Mouse (Mus musculus) cerebellum, adult 11 months (tissue): Measurements from ENCODE around the gene Clec3b.

Source experiments
- DNase-seq: peaks from one replicate; pipeline ENCODE4 v3.0.0; 2022

Clec3b gene

DNA sequence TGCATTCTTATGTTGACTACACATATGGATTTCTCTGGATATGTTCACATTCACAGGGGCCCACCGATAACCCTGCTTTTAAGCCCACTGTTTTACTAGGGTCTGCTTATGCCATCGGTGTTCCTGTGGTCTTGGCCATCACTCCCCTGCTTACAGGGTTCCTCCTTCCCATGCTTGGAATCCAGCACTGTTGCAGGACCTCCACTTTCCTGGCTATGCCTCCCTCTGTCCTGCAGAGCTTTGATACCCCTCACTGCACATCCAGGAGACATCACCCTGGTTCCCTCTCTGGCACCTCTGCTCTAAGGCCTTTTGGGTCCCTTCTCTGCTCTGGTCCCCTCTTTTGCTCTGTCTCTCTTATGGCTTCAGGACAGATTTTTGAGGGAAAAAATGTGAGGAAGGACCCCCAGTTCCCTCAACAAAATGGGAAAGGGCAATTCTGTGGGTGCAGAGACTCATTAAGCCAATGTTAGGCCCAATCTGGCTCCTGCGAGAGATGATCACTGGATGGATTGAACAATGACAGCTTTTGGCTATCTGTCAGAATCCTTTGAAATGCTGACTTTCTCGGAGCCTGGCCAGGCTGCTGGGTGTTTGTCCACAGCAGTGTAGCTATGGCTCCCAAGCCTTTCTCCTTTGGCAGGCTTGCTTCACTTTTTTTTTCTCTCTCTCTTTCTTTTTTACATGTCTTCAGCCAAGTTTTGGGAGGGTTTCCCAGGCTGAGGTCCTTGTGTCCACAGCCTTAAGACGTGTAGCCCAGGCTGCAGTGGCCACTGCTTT lies at the start of gene Clec3b:
Gene Clec3b, plus strand, starts transcription at position 706 of the 780 bp plus-strand sequence.
- DNase-seq: no peak

DNA sequence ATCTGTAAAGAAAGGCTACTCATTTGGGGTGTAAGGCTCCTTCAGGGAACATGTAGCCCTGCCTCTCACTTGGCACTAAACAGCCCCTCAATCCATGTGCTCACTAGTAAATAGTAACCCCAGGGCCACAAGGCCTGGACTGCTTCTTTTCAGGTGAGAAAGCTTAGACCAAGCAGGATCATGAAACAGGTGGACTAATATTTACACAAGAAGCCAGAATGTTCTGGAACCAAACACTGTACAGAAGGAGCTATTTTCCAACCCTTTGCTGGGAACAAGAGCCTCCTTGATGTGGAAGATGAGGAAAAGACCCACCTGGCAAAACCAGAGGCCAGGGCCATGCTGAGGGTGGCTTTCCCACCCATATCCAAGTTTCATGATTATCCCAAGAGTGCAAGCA lies 47.3 kb upstream of the Clec3b start:
- no peak for DNase-seq

DNA sequence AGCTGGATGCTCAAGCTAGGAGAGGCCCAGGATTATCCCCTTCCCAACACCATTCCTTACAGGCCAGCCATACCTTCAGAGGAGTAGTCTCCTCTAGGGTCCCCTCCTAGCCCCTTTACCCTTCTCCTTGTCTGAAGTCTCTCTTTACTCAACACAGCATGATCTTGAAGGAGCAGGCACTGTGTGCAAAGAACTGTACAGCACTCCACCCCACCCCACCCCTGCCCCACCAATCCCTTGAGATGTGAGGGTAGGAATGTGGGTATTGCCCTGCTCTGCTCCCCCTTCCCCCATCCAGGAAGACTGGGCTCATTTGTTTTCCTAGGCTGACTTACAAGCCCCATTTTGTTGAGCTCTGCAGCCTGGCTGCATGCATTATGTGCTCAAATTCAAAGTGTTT lies 46.4 kb upstream of the Clec3b start:
- DNase-seq: no peak

DNA sequence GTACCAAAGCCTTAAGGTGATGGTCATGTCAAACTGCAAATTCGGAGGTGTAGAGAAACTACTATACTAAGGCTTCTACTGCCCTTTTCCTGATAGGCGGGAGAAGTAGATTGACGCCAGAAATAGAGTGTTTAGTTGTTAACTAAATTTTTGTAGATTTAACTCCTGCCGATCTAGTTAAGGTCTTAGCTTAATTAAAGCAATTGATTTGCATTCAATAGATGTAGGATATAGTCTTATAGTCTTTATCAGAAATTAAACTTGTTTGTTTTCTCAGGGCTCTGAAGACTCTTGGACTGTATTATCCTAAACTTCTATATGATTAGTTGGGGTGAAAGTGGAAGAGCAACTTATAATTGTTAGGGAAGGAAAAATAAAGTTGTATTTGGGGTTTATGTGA lies 43.6 kb upstream of the Clec3b start:
- no peak for DNase-seq

DNA sequence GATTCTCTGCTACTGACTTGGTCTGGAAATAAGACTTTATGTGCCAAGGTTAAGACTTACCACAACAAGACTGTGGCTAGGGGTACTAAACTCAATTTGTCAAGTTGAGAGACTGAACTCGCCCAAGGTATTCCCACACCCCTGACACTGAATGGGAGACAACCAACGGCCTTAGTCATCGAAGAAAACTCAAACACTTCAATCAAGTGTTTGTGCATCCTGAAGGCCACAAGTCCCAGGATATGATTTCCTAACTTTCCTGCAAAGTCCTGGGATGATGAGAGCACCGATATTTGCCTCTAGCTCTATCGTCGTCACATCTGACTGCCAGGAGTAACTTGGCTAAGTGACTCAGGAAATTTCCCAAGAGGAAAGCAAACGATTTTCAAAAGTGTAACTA lies 41.6 kb upstream of the Clec3b start:
- no peak for DNase-seq

DNA sequence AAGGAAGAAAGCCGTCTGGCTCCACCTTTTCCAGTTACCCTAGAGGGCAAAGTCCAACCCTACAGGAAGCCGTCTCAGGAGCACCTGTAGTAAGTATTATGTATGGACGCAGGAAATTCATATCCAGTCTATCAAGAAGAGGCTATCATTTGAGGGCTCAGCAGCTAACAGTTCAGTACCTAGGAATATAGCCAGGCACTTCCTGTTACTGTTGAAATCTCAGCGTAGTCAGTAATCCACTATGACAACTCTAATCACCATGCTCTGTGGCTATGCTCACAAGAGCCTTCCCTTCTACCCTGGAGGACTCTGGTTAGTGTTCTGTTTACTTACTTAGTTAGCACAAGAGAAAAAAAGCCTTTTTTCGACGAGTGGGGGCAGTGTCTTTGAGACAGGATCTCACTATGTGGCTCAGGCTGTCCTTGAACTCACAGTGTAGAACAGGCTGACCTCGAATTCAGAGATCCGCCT lies 39.0 kb upstream of the Clec3b start:
- no peak for DNase-seq

DNA sequence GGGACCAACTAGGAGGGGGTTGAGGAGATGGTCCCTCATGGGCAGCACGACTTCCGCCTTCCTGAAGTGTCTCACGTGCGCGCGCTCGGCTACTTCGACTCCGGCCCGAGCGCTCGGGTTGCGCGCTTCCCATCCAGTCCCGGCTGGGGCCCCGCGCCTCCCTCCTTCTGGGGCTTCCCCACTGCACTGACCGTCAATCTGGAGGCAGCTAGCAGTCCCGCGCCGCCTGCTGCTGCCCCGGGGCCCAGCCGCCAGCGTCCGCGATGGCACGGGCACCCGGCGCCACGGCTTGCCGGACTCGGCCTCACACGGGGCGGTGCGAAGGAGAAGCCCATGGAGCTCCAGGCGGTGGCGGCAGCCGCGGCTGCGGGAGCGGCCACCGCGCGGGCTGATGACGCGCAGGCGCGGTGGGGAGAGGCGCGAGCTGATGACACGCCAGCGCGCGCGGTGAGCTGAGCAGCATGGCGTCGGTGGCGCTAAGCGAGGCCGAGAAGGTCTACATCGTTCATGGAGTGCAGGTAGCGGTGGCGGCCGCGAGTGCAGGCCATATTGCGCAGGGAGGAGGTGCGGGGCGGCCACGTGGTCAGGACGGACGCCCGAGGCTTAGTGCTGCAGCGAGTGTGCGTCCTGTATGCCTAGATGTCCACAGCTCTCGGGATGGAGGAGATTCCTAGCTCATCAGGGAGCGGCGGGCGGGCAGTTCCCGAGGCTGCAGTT lies 37.8 kb upstream of the Clec3b start, which contains the start of the genes Zdhhc3 and Exosc7:
Gene Zdhhc3, minus strand, starts transcription at position 401 of the 717 bp plus-strand sequence.
Gene Exosc7, plus strand, starts transcription at position 411 of the 717 bp plus-strand sequence.
- DNase-seq: peak; percentile 86

DNA sequence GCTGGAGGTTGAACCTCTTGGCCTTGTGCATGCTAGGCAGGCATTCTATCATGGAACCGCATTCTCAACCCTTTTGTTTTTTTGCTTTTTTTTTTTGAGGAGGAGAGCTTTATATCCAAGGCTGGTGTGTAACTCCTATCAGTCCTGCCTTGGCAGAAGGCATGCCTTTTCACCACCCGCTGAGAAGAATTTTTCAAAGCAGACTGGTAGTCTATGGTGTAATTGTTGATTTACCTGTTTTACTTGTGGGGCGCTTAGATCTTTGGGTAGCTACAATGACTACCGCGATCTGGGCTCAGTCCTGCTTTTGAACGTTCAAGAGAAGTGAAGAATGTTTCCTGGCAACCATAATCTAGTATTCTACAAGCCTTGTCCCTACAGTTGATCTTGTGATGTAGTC lies 36.8 kb upstream of the Clec3b start:
- DNase-seq: no peak

DNA sequence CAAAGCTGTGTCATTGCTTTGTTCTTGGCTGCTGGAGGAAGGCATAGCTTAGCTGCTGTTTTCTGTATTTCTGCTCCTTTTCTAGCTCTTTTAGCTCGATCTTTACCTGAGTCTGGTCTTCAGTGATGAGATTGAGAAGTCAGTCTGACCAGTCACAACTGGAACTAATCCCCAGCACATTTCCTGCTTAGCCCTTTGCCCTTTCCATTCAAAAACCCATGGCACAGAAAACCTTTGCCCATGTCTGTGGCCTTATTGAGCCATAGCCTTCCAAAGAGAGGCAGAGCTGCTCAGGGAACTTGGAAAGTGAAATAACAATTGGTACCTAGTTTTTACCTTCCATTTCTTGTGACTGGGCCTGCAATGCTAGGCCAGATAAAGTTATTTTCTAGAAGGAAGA lies 35.2 kb upstream of the Clec3b start:
- no peak for DNase-seq

DNA sequence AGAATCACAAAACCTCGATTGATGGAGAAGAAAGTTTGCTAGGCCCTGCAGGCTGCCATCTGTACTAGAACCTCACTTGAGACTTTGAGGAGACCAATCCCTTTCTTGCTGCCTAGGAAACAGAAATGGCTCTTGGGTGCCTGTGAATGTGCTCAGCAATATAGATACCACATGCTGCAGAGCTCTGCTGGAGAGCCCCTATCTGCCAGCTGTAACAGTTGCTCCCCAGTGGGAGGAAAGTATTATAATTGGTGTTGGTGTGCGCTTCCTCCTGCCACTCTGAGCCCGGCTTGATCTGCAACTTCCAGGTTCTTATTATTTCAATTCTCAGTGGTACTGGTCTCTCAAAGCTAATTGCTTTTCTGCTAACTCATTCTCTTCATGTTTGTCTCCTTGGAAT lies 27.7 kb upstream of the Clec3b start:
- no peak for DNase-seq

DNA sequence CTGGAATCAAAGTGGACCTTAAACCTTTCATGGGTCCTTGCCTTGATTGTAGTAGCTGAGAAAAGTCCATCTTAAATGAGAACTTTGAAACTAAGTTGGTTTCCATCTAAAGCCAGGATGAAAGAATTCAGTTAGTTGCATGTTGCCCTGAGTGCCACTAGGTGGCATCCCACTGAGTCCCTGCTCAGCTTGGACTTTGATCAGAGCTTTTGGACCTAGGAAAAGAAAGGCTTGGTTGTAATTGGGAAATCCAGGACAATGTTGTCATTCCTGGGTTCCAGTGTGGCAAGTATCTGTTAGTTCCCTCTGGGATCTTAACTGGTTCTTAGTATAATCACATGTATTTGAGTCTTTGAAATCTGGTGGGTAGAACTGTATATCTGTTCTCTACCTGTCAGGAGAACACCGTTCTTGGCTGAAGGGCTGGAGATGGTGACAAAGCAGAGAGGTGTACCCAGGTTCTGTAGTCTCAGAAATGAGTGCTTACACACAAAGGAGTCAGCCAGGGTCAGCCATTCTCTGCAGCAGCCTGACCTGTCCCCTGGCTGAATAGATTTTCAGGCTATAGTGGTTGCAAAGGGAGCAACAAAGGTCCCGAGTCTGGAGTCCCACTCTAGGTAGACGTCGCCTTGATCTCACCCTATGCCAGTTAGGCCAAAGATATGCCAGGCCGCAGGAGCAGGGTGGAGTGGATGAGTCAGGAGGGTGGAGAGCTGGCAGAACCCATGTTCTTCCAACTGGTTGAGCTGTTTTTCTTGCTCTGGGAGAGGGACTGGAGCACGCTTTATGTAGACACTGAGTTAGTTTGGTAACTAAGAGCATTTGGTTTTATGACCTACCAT lies 27.0 kb upstream of the Clec3b start:
- DNase-seq: no peak

DNA sequence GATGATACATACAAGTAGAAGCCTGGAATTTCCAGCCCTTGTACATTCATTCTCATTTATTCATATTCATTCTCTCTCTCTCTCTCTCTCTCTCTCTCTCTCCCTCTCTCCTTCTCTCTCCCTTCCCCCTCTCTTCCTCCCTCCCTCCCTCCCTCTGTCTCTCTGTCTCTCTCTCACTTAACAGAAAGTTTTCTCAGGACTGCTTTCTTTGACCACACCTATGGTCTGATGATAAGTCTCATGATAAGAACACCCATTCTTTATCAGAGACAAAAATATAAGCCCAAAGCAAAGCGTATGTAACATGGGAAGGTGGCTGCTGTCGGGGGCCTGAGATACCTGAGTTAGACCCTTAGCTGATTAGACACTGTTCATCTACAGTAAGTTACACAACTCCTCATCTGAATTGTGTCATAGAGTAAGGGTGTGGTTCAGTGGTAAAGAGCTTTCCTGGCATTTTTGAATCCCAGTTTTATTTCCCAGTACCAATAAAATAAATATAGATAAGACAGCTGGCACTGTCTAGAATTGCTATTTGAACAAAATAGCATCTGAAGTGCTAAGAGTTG lies 26.2 kb upstream of the Clec3b start:
- no peak for DNase-seq

DNA sequence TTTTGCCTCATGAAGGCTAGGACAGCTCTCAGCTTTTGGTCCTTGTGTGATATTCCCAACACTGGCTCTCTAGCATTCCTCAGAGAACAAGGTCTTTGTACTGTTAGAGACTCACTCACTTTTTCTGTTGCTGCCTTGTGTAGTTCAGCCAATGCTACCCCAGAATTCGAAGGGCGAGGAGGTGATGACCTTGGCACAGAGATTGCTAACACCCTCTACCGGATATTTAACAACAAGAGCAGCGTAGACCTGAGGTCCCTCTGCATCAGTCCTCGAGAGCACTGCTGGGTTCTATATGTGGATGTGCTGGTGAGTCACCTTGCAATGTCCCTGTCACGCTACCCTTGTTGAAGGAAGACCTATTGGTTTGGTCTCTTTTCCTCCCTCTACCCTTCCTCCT lies 23.1 kb upstream of the Clec3b start:
- no peak for DNase-seq

DNA sequence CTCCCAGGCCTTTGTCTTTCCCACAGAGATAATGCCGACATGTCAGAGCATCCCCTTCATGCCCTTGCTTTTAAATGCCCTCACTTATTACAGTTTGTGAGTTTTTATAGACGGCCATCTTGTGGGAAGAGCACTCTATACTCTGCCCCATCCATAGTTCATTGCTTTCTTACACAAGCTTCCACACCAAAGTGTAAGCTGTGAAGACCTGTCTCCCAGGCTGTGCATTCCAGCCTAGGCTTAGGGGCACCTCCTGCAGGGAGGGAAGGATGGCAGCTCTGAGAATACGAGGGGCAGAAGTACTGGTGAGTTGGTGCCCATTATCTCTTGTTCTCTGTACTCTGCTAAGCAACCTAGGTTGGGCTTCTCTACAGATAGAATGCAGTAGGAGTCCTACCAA lies 17.8 kb upstream of the Clec3b start:
- DNase-seq: no peak

DNA sequence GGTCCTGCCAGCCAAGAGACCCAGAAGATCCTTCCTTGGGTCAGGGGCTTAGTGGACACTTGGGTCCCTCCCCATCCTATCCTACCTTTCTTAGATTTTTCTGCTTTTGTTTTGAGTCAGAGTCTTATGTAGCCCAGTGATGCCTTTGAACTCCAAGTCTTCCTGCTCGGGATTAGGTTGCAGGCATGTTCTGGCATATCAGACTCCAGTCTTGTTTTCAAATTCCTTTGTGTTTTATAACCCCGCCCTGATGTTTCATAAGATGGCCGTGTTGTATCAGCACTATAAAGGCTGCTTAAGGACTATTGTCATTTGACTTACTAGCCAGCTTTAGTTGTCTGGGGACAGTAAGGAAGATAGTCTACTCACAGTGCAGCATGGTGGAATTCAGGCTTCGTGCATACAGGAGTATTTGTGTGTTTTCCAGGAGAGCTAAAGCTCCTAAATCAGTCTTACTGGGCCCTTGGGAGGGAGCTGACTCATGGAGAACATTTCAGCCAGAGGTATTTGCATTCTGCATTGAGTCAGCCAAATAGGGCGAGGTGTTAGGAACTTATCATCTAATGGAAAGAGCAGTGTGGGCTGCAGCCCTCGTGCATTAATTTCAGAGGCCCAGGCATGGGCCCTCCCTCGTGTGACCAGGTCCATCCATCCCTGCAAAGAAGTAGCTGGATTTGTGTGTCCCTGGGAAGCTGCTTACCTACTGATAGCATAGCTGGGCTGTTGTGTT lies 13.6 kb upstream of the Clec3b start:
- DNase-seq: no peak

DNA sequence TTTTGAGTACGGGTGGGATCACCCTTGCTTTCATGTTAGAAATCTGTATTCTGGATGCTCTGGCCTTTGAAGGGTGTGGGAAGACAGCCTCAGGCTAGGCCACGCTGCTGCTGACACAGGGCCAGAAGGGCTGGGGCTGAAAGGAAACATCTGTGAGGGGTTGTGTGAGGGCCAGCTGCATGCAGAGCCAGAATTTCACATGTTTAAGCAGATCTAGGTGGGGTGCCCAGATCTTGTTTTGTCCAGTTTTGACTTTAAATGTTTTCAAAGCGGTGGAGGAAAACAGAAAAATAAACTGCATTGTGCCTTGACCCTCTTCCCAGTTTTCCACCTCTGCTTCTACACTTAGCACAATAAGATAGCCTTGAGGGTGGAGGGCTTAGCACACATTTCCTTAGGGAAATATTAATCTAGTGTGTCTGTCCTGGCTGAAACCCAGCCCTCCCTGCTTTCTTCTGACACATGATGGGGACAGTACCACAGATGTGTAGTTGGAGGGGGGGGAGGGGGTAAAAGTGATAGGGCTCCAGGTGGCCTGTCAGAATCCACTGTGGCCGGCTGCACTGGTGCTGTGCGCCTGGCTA lies 11.8 kb upstream of the Clec3b start:
- no peak for DNase-seq

DNA sequence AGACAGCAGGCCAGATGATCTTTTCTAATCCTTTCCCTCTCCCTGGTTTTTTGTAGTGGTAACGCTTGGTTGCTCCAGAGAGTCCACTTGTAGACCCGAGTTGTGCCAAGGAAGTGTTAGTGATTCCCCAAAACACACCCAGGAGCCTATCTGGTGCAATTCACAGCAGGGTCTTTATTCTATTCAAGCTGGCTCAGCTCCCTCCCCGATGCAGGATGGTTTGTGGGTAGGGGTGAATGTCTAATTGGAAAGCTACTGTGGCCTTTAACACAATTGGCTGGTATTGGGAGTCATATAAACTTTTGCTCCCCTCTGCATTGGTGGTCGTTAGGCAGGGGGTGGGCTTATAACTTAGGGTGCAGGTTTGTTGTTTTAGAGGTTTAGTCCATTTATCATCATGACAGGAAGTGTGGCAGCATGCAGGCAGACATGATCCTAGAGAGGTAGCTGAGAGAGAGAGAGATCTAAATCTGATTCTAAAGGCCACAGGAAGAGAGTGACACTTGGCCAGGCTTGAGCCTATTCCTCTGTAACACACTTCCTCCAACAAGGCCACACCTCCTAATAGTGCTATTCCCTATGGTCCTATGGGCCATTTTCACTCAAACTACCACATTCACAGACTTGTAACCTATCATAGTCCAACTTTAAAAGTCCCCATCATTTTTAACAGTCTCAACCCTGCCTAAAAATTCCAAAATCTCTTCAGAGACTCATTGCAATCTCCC lies 10.7 kb upstream of the Clec3b start:
- no peak for DNase-seq

DNA sequence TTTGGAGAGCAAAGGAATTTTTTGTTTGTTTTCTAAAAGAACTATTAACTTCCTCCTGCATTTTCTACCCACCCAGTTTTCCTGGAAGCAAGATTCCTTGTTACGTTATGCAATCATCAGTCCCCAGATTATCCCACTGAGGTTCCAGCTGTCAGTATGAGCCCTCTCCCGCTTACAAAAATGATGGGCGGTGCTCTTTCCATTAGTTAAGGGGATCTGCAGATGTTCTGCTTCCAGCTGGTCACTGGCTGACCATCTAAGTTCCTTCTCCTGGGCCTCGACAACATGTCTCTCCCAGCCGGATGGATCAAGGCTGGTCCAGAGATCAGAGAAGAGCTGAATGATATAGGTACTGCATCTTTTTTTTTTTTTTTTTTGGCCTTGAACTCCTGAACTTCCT lies 2.3 kb upstream of the Clec3b start:
- DNase-seq: no peak

DNA sequence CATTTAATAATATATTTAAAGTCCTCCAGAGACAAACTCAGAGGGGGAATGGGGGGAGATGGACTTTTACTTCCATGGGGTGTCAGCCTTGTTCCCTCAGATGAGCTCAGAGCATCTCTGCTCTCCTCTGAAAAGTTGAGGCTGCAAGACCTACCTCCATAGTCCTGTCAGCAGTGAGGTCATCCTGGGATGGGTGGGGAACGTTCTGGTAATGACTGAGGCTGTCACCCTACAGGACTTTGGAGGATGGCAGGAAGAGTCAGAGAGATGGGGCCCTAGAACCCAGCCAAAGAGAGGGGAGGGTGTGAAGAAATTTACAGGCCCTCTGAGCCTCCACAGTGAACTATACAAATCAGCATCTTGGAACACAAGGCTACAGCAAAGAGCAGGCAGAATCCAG lies 815 bp downstream of the Clec3b start:
- no peak for DNase-seq

DNA sequence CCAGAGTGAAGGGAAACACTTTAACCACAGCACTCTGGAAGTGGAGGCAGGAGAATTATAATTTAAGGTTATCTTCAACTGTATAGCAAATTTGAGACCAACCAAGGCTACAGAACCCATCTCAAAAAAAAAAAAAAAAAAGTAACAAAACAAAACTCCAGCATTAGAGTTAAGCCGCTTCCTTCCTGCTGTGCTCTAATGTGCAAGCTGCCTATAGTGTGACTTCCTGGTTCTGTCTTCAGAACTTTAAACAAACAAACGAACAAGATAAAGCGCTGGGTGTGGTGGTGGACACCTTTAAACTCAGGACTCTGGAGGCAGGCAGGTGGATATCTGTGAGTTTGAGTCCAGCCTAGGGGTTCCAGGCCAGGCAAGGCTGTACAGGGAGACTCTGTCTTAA lies 1.3 kb downstream of the Clec3b start:
- no peak for DNase-seq

DNA sequence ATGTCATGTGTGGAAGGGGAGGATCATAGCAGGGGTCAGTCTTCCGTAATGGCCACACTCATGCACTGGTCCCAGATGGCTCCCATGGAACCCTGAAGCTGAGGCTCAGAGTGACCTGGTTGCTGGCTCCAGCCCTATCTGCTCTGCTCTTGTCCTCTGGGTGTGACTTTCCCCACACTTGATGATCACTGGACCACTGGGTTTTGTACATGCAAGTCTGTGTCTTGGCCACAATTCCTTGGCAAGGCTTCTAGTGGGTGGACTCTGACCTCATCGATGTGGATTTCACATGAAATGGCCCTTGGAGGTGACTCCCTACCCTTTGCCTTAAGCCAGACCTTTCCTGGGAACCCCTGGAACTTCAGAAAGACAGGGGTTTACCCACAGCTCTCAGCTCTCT lies 2.4 kb downstream of the Clec3b start:
- no peak for DNase-seq
